Mouse (Mus musculus) thymus, adult 2 months (tissue): Measurements from ENCODE around the gene Rpusd4.

Experiments
- CTCF ChIP-seq: fragments of 200-500 bp; IDR thresholded peaks from 2 replicates; pipeline ENCODE4 v1.5.1; 2012; ENCODE audit warnings: mild to moderate bottlenecking, control low read depth, low read length, moderate library complexity, borderline replicate concordance; ENCODE audit not compliant: control insufficient read depth, poor library complexity, insufficient read depth; ENCODE audit errors: extremely low read depth
- POLR2A ChIP-seq: fragments of 200-500 bp; IDR thresholded peaks from 2 replicates; pipeline ENCODE4 v1.6.1; 2012; ENCODE audit warnings: mild to moderate bottlenecking, low read length, control low read depth, moderate library complexity; ENCODE audit not compliant: control insufficient read depth, poor library complexity, insufficient read depth; ENCODE audit errors: extremely low read depth

- TF ChIP-seq CTCF (no peak), POLR2A (no peak)
Observed at GRCm38 (mm10) chr9:35267976-35268715, 481 bp downstream of the Rpusd4 start.
